Mouse (Mus musculus): ENCODE data around the gene Hdac9. TPM values are rescaled to one million over a fixed set of nuclear protein-coding genes. Genes with fewer than 3 reads are reported as not detected.

Hdac9 gene
- polyA plus RNA-seq, 1 experiment: 11.1 TPM

DNA sequence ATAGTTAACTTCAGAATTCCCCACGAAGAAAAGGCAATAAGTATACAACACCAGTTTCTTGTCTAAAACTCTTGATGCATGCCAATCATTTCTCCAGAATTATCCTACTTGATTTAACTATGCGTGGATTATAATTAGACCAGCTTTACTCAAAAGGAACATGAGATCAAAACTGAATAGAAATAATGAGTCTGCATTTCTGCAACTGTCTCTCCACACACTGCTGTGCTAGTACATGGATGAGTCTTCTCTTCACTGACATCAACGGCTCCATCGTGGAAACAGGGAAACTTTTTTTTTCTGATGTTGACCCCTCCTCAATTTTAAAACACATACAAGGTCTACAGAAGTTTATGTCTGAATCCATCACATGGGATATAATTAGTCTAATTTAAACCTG is 334.4 kb downstream of the Hdac9 start:
- H3K27ac ChIP-seq (ENCODE audit: insufficient read depth, low read depth, low read length): no peak overlapping the region
- TF ChIP-seq CTCF (IDR thresholded peaks at IDR 0.05; ENCODE audit: low read depth, low read length): no peak
- TF ChIP-seq POLR2A (IDR thresholded peaks at IDR 0.05; ENCODE audit: borderline replicate concordance, low read depth, low read length): no peak
- H3K4me3 ChIP-seq (ENCODE audit: insufficient read depth, low read length): no peak overlapping the region
- peaks cover 10% of the 10 kb centered on the region for H3K4me1 ChIP-seq (ENCODE audit: control insufficient read depth, insufficient read depth, low read length)

DNA sequence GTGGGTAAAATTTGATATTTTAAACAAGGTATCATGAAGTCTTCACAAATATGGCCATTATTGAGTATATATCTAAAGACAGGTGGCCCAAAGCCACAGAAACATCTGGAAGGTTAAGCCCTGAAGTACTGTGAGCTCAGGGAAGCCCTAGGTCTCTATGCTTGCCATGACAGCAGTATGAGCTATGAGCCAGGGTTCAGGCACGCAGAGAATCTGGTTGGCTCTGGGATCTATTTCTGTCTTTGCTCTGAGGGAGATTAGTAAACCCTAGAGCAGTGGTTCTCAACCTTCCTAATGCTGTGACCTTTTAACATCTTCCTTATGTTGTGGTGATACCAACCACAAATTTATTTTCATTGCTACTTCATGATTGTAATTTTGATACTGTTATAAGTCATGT is 337.7 kb downstream of the Hdac9 start:
- TF ChIP-seq POLR2A (IDR thresholded peaks at IDR 0.05; ENCODE audit: borderline replicate concordance, low read depth, low read length) (no peak), CTCF (IDR thresholded peaks at IDR 0.05; ENCODE audit: low read depth, low read length) (no peak)
- Histone ChIP-seq H3K4me3 (ENCODE audit: insufficient read depth, low read length) (no peak overlapping the region), H3K4me1 (ENCODE audit: control insufficient read depth, insufficient read depth, low read length) (peaks cover 6% of the 10 kb centered on the region; the same call in 1 of the 2 replicates), H3K27ac (ENCODE audit: insufficient read depth, low read depth, low read length) (no peak overlapping the region)

DNA sequence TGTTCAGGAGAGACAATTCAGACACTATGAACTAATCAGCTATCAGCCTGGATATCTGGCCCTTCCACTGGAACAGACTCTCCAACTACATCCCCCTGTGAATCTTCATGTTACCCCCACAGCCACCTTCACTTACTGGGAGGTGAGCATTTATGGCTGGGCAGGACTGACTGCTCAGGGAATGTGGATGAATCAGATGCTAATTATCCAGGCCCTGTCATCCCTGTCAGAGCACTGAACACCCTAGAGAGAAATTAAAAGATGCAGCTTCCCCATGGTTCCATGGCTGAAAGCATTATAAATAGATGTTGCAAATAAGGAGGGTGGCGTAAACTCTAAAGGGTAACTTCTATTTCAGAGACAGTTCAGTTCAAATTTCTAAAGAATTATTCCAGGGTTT is 345.8 kb downstream of the Hdac9 start:
- no peak overlapping the region for H3K4me3 ChIP-seq (ENCODE audit: insufficient read depth, low read length)
- TF ChIP-seq CTCF (IDR thresholded peaks at IDR 0.05; ENCODE audit: low read depth, low read length): no peak
- H3K4me1 ChIP-seq (ENCODE audit: control insufficient read depth, insufficient read depth, low read length): no peaks in the 10 kb centered on the region
- H3K27ac ChIP-seq (ENCODE audit: insufficient read depth, low read depth, low read length): no peak overlapping the region

DNA sequence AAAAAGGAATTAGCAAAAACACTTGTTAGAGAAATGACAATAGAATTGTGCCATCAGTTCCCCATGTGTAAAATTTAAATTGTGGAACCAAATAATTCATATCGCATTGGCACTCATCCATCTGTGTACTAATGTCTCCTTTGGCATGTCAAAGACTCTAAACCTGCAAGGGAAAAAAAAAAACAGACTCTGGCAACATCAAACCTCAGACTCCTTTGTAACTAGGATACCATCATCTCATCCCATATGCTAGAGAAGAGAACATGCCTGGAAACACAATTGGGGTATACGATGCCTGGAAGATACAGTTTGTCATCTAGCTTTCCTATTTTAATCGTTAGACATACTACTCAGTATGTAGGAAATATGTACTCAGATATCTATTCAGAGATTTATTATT is 347.4 kb downstream of the Hdac9 start:
- Histone ChIP-seq H3K27ac (ENCODE audit: insufficient read depth, low read depth, low read length) (no peak overlapping the region), H3K4me3 (ENCODE audit: insufficient read depth, low read length) (no peak overlapping the region), H3K4me1 (ENCODE audit: control insufficient read depth, insufficient read depth, low read length) (no peaks in the 10 kb centered on the region)
- TF ChIP-seq POLR2A (IDR thresholded peaks at IDR 0.05; ENCODE audit: borderline replicate concordance, low read depth, low read length) (no peak), CTCF (IDR thresholded peaks at IDR 0.05; ENCODE audit: low read depth, low read length) (no peak)

DNA sequence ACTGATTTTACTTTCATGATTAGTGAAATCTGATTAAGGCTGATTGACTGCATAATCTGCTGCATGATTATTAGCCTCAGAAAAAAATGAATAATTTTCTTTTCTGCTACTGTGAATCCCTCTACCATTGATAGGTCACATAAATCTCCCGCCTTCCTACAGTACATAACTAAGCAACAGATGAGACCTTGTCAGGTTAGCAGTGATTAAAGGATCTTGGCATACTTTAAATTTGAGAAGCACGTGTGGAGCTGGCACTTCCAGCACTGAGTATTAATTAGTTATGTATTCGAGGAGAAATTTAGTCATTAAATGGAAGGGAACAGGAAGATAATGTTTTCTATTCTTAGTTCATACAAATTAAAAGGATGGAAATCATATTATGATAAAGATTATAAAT is 347.8 kb downstream of the Hdac9 start:
- TF ChIP-seq CTCF (IDR thresholded peaks at IDR 0.05; ENCODE audit: low read depth, low read length): no peak
- TF ChIP-seq POLR2A (IDR thresholded peaks at IDR 0.05; ENCODE audit: borderline replicate concordance, low read depth, low read length): no peak
- no peak overlapping the region for H3K27ac ChIP-seq (ENCODE audit: insufficient read depth, low read depth, low read length)
- no peak overlapping the region for H3K4me3 ChIP-seq (ENCODE audit: insufficient read depth, low read length)
- H3K4me1 ChIP-seq (ENCODE audit: control insufficient read depth, insufficient read depth, low read length): no peaks in the 10 kb centered on the region

DNA sequence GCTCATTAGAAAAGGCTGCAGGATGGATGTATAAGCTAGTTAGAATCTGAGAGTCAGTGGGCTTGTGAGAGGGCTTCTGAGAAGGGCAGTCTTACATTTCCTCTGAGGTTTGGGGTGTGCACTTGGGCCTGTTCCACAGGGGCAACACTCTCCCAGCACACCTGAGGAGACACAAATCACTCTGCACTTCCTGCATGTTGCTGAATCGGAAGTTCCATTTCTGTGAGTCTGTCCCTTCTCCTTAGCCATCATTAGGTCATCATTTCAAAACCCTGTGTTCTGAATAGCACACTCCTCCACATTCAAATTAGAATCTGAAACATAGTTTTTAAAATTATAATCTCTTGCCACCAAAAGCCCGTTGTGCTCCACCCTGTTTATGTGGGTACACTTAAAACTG is 354.6 kb downstream of the Hdac9 start:
- H3K27ac ChIP-seq (ENCODE audit: insufficient read depth, low read depth, low read length): no peak overlapping the region
- no peak for TF ChIP-seq CTCF (IDR thresholded peaks at IDR 0.05; ENCODE audit: low read depth, low read length)
- no peak for TF ChIP-seq POLR2A (IDR thresholded peaks at IDR 0.05; ENCODE audit: borderline replicate concordance, low read depth, low read length)
- no peak overlapping the region for H3K4me3 ChIP-seq (ENCODE audit: insufficient read depth, low read length)
- 0 out of 2 replicates have a peak, but pooled peaks cover 2% of the 10 kb centered on the region for H3K4me1 ChIP-seq (ENCODE audit: control insufficient read depth, insufficient read depth, low read length)

DNA sequence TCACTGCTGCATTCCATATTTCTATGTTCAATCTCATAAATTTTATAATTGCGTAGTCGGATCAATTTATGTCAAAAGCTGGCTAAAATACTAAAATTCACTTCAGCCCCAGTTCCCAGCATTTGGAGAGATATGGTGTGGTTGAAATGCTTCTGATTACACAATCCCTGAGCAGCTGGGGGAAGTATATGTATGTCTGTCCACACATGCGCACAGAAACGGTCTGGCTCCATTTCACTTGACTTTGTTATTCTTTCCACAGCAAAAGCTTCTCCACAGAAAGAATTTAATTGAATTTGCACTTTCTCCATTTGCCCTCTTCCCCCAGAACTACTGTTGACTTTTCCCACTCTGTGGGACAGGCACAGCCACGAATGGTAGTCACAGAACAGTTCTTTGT is 357.9 kb downstream of the Hdac9 start:
- Histone ChIP-seq H3K4me3 (ENCODE audit: insufficient read depth, low read length) (no peak overlapping the region), H3K27ac (ENCODE audit: insufficient read depth, low read depth, low read length) (no peak overlapping the region), H3K4me1 (ENCODE audit: control insufficient read depth, insufficient read depth, low read length) (0 out of 2 replicates have a peak, but pooled peaks cover 2% of the 10 kb centered on the region)
- TF ChIP-seq POLR2A (IDR thresholded peaks at IDR 0.05; ENCODE audit: borderline replicate concordance, low read depth, low read length) (no peak), CTCF (IDR thresholded peaks at IDR 0.05; ENCODE audit: low read depth, low read length) (no peak)

DNA sequence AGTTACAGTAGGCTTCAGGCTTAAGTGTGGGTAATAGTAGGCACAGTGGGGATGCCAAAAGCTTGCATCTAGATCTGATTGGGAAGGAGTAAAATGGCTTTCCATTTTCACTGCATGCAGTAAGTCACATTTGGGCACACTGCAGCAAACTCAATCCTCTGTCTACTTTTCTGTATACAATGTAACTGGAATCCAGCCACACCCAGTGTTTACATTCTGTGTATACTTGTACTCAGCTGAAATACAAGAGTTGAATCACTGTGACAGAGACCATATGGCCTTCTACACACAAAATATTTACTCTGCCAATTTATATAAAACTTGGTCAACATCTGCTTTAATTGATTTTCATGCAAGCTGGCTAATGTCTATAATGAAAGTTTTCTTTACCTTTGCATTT is 362.1 kb downstream of the Hdac9 start:
- no peak for TF ChIP-seq POLR2A (IDR thresholded peaks at IDR 0.05; ENCODE audit: borderline replicate concordance, low read depth, low read length)
- TF ChIP-seq CTCF (IDR thresholded peaks at IDR 0.05; ENCODE audit: low read depth, low read length): no peak
- H3K4me1 ChIP-seq (ENCODE audit: control insufficient read depth, insufficient read depth, low read length): 0 out of 2 replicates have a peak, but pooled peaks cover 2% of the 10 kb centered on the region
- no peak overlapping the region for H3K27ac ChIP-seq (ENCODE audit: insufficient read depth, low read depth, low read length)
- H3K4me3 ChIP-seq (ENCODE audit: insufficient read depth, low read length): no peak overlapping the region

DNA sequence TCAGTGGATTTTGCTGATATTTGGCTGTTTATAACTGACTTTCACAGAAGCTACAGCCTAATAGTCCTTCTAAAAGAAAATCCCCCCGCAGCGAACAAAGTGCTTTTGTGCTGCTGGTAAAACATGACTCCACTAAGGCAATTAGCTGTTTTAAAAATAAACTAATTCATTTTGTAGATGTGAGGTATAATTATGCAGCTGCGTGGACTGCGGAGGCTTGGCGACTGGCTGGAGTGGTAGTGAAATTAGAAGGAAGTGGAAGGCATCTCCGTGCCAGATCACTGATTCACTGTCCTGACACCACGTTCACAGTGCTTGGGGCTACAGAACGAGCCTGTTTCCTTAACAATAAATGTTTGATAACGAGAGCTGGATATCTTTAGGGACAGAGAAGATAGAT is 366.6 kb downstream of the Hdac9 start:
- no peak for TF ChIP-seq POLR2A (IDR thresholded peaks at IDR 0.05; ENCODE audit: borderline replicate concordance, low read depth, low read length)
- no peak overlapping the region for H3K27ac ChIP-seq (ENCODE audit: insufficient read depth, low read depth, low read length)
- no peak overlapping the region for H3K4me3 ChIP-seq (ENCODE audit: insufficient read depth, low read length)
- H3K4me1 ChIP-seq (ENCODE audit: control insufficient read depth, insufficient read depth, low read length): no peaks in the 10 kb centered on the region

DNA sequence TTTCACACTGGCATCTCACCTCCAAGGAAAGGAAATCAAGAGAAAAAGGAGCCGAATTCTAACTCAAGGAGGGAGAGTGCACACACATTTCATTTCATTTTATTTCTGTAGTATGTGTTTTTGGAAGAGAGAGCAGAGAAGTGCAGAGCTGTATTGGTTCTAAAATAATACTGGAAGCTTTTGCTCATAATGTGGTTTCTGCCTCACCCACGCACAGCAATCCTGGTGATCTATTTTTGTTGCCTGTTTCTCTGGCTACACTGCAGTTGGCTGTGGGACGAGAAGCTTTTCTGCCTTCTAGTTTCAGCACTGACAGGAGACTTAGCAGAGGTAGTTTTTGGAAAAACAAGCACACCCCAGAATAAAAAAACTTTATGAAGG is 387.7 kb downstream of the Hdac9 start:
- Histone ChIP-seq H3K27ac (ENCODE audit: insufficient read depth, low read depth, low read length) (peak overlapping the region; percentile 73), H3K4me3 (ENCODE audit: insufficient read depth, low read length) (peak overlapping the region; percentile 12; the same call in 1 of the 2 replicates), H3K4me1 (ENCODE audit: control insufficient read depth, insufficient read depth, low read length) (peaks cover 17% of the 10 kb centered on the region)
- TF ChIP-seq CTCF (IDR thresholded peaks at IDR 0.05; ENCODE audit: low read depth, low read length): no peak
- no peak for TF ChIP-seq POLR2A (IDR thresholded peaks at IDR 0.05; ENCODE audit: borderline replicate concordance, low read depth, low read length)

All from bone marrow macrophage, adult 2 months (primary cell).